Mouse (Mus musculus): ENCODE results near the gene Kansl1l. TPM values are rescaled to one million over a fixed set of nuclear protein-coding genes. Genes with fewer than 3 reads are reported as not detected.
A peak's percentile ranks its signal among the peaks of the same experiment; 100 is the strongest.

The Kansl1l gene
- polyA plus RNA-seq, 1 experiment from 2014 or later, result 16.1 TPM

- Histone ChIP-seq H3K4me3 (ENCODE audit: low read depth, low read length) (no peak overlapping the region), H3K9ac (replicated peaks; ENCODE audit: low read depth, low read length) (no peak overlapping the region)
- WGBS, result 82% methylated on average over 10 of the region's 10 CpGs
Measured at GRCm38 (mm10) chr1:66841938-66842337, 24.6 kb upstream of the Kansl1l start.

DNA sequence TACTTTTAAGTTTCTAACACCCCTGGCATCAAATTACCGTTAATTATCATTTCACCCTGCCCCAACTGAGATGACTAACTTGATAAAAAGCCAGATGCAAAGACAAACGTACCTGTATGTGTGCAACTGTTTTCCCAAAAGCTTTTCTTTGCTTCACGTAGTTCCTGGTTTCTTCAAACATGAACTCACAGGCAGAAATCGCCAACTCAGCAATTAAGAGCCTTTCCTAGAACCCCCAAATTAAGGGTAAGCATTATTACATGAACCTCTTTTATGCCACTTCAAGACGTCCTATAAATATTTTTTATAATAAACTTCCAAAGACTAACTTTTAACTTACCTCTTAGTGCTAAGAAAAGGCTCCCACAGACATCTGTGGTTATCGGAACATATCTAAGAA lies 24.1 kb upstream of the Kansl1l start:
- Histone ChIP-seq H3K4me3 (ENCODE audit: low read depth, low read length) (no peak overlapping the region), H3K4me1 (ENCODE audit: control insufficient read depth, insufficient read depth, low read length) (peaks cover 8% of the 10 kb centered on the region; the same call in 1 of the 2 replicates), H3K27ac (ENCODE audit: low read length) (no peak overlapping the region), H3K9me3 (ENCODE audit: control insufficient read depth, low read depth, low read length) (no peaks in the 10 kb centered on the region), H3K4me2 (replicated peaks; ENCODE audit: low read depth, low read length) (no peak overlapping the region), H3K27me3 (ENCODE audit: control insufficient read depth, insufficient read depth, low read length) (no peaks in the 10 kb centered on the region), H3K9ac (replicated peaks; ENCODE audit: low read depth, low read length) (no peak overlapping the region), H3K36me3 (ENCODE audit: control insufficient read depth, insufficient read depth, low read length) (peaks cover 19% of the 10 kb centered on the region; the same call in 1 of the 2 replicates)
- WGBS, result 78% methylated on average over 6 of the region's 6 CpGs
- no peak for ATAC-seq (ENCODE audit: insufficient number of reproducible peaks, insufficient read depth, low FRiP score, low read depth)

More at GRCm38 (mm10) chr1:66841938-66842337, 24.6 kb upstream of the Kansl1l start:
- peaks cover 8% of the 10 kb centered on the region; the same call in 1 of the 2 replicates for H3K4me1 ChIP-seq (ENCODE audit: control insufficient read depth, insufficient read depth, low read length)
- no peak overlapping the region for H3K27ac ChIP-seq (ENCODE audit: low read length)
- no peak for ATAC-seq (ENCODE audit: insufficient number of reproducible peaks, insufficient read depth, low FRiP score, low read depth)
- H3K9me3 ChIP-seq (ENCODE audit: control insufficient read depth, low read depth, low read length), result no peaks in the 10 kb centered on the region
- H3K27me3 ChIP-seq (ENCODE audit: control insufficient read depth, insufficient read depth, low read length), result no peaks in the 10 kb centered on the region
- H3K36me3 ChIP-seq (ENCODE audit: control insufficient read depth, insufficient read depth, low read length), result peaks cover 21% of the 10 kb centered on the region; the same call in 1 of the 2 replicates
- H3K4me2 ChIP-seq (replicated peaks; ENCODE audit: low read depth, low read length), result no peak overlapping the region

- ATAC-seq (ENCODE audit: insufficient number of reproducible peaks, insufficient read depth, low FRiP score, low read depth), result no peak
- peaks cover 10% of the 10 kb centered on the region; the same call in 1 of the 2 replicates for H3K36me3 ChIP-seq (ENCODE audit: control insufficient read depth, insufficient read depth, low read length)
- H3K9ac ChIP-seq (replicated peaks; ENCODE audit: low read depth, low read length), result no peak overlapping the region
- no peak overlapping the region for H3K4me2 ChIP-seq (replicated peaks; ENCODE audit: low read depth, low read length)
- no peak overlapping the region for H3K27ac ChIP-seq (ENCODE audit: low read length)
- no peaks in the 10 kb centered on the region for H3K27me3 ChIP-seq (ENCODE audit: control insufficient read depth, insufficient read depth, low read length)
- H3K4me1 ChIP-seq (ENCODE audit: control insufficient read depth, insufficient read depth, low read length), result peaks cover 8% of the 10 kb centered on the region; the same call in 1 of the 2 replicates
- no peaks in the 10 kb centered on the region for H3K9me3 ChIP-seq (ENCODE audit: control insufficient read depth, low read depth, low read length)
- no peak overlapping the region for H3K4me3 ChIP-seq (ENCODE audit: low read depth, low read length)
- WGBS, result 33% methylated on average over 7 of the region's 7 CpGs
Measured at GRCm38 (mm10) chr1:66839755-66840438, 22.5 kb upstream of the Kansl1l start.

DNA sequence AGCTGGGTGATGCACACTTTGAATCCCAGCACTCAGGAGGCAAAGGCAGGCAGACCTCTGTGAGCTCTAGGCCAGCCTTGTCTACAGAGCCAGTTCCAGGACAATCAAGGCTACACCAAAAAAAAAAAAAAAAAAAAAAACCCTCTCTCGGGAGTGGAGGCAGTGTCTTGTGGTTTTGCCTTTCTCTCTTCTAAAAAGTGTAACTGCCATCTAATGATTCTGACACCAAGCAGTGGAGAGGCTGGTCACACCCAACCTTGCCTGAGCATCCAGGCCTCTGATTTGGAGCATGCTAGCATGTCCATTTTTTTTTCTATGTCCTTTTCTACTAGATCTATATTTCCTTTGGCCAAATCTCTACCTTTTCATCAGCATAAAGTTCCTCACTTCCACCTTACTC lies 21.8 kb upstream of the Kansl1l start:
- H3K4me3 ChIP-seq (ENCODE audit: low read depth, low read length), result no peak overlapping the region
- peaks cover 8% of the 10 kb centered on the region; the same call in 1 of the 2 replicates for H3K4me1 ChIP-seq (ENCODE audit: control insufficient read depth, insufficient read depth, low read length)
- no peak for ATAC-seq (ENCODE audit: insufficient number of reproducible peaks, insufficient read depth, low FRiP score, low read depth)
- no peak overlapping the region for H3K9ac ChIP-seq (replicated peaks; ENCODE audit: low read depth, low read length)
- no peak overlapping the region for H3K4me2 ChIP-seq (replicated peaks; ENCODE audit: low read depth, low read length)
- 79% methylated on average over 1 of the region's 1 CpGs for WGBS
- no peaks in the 10 kb centered on the region for H3K27me3 ChIP-seq (ENCODE audit: control insufficient read depth, insufficient read depth, low read length)
- peaks cover 8% of the 10 kb centered on the region; the same call in 1 of the 2 replicates for H3K36me3 ChIP-seq (ENCODE audit: control insufficient read depth, insufficient read depth, low read length)
- H3K9me3 ChIP-seq (ENCODE audit: control insufficient read depth, low read depth, low read length), result no peaks in the 10 kb centered on the region
- no peak overlapping the region for H3K27ac ChIP-seq (ENCODE audit: low read length)

DNA sequence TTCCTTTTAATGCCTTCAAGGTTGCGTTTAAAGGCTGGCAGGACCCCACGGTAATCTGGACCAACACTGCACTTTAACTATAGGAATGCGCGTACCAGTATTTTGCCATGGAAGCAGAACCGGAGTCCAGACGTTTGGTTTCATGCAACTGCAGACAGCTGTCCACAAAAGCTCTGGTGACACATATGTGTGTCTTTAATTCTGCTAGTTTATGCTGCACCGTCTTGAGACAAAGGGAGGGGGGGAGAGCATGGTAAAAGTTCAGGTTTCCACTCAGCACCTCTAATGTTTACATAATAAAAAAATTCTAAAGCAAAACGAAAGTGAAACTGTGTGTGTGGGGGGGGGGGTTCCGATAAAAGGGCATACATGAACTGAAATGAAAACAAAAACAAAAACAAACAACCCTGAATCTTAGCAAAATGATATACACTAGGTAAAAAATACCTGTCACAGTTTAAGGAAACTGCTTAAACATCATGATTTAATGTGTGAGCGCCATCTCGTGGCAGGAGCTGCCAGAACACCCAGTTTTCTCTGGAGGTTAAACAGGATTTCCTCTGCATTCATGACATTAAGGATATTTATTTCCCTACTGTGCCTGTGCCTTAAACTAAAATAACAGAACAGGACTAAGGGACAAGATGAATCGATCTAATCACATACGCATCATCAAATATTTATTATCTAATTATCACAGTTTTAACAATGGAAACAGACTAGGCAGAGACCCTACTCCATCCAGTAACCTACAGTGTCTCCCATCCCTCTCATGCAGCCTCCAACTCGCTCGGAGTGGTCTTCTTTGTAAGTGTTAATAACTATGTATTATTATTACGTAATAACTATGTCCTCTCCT lies 21.1 kb upstream of the Kansl1l start:
- H3K27me3 ChIP-seq (ENCODE audit: control insufficient read depth, insufficient read depth, low read length), result no peaks in the 10 kb centered on the region
- 46% methylated on average over 16 of the region's 16 CpGs for WGBS
- H3K4me1 ChIP-seq (ENCODE audit: control insufficient read depth, insufficient read depth, low read length), result peaks cover 10% of the 10 kb centered on the region; the same call in 1 of the 2 replicates
- H3K4me2 ChIP-seq (replicated peaks; ENCODE audit: low read depth, low read length), result peak overlapping the region; percentile 19; the same call in 1 of the 2 replicates
- peaks cover 8% of the 10 kb centered on the region; the same call in 1 of the 2 replicates for H3K36me3 ChIP-seq (ENCODE audit: control insufficient read depth, insufficient read depth, low read length)
- H3K4me3 ChIP-seq (ENCODE audit: low read depth, low read length), result peak overlapping the region; percentile 3; the same call in 1 of the 2 replicates
- ATAC-seq (ENCODE audit: insufficient number of reproducible peaks, insufficient read depth, low FRiP score, low read depth), result no peak
- no peak overlapping the region for H3K27ac ChIP-seq (ENCODE audit: low read length)
- H3K9me3 ChIP-seq (ENCODE audit: control insufficient read depth, low read depth, low read length), result no peaks in the 10 kb centered on the region
- no peak overlapping the region for H3K9ac ChIP-seq (replicated peaks; ENCODE audit: low read depth, low read length)

DNA sequence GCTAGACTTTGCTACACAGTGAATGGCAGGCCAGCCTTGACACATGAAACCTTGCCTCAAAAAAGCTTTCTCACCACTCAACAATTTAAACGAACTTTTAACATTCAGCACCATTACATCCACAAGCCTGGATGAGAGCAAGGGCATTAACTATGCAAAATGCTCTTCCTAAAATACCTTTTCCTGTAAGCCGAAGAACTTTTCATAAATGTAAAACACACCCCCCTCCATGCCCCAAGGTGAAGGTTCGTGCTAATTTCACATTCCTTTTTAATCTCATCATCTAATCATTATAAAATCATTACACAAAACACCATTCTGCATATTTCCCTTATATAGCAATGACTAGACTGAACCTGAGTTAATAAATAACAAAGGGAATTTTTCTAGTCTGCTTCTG lies 19.8 kb upstream of the Kansl1l start:
- no peak overlapping the region for H3K27ac ChIP-seq (ENCODE audit: low read length)
- no peak overlapping the region for H3K4me2 ChIP-seq (replicated peaks; ENCODE audit: low read depth, low read length)
- no peaks in the 10 kb centered on the region for H3K27me3 ChIP-seq (ENCODE audit: control insufficient read depth, insufficient read depth, low read length)
- H3K9ac ChIP-seq (replicated peaks; ENCODE audit: low read depth, low read length), result no peak overlapping the region
- H3K36me3 ChIP-seq (ENCODE audit: control insufficient read depth, insufficient read depth, low read length), result peaks cover 5% of the 10 kb centered on the region; the same call in 1 of the 2 replicates
- 78% methylated on average over 3 of the region's 3 CpGs for WGBS
- ATAC-seq (ENCODE audit: insufficient number of reproducible peaks, insufficient read depth, low FRiP score, low read depth), result no peak
- H3K9me3 ChIP-seq (ENCODE audit: control insufficient read depth, low read depth, low read length), result no peaks in the 10 kb centered on the region
- H3K4me1 ChIP-seq (ENCODE audit: control insufficient read depth, insufficient read depth, low read length), result peaks cover 15% of the 10 kb centered on the region; the same call in 1 of the 2 replicates
- H3K4me3 ChIP-seq (ENCODE audit: low read depth, low read length), result no peak overlapping the region

DNA sequence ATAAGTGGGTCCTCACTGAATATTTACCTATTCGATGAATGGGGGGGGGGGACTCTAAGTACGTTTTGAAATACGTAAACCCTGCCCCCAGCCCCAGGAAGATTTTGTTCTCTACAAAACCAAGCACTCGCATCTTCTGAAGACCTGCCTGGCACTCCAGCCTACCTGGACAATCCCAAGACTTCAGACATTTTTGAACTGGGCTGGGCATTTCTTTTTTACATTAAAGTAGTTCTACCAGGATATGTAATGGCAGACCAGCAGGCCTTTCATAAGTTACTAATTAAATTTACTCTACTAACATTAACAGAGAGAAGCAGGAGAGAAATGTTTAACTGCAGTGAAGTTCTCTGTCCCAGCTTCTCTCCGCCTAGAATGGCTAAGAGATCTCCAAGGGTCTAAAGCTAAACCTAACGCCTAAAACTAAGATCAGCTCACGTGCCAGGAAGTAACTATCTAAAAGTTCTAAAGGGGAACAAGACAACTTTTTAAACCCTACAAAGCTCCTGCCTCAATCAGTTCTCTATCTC lies 15.3 kb upstream of the Kansl1l start:
- Histone ChIP-seq H3K4me1 (ENCODE audit: control insufficient read depth, insufficient read depth, low read length) (peaks cover 6% of the 10 kb centered on the region; the same call in 1 of the 2 replicates), H3K9ac (replicated peaks; ENCODE audit: low read depth, low read length) (no peak overlapping the region), H3K36me3 (ENCODE audit: control insufficient read depth, insufficient read depth, low read length) (no peaks in the 10 kb centered on the region; the same call in 1 of the 2 replicates), H3K9me3 (ENCODE audit: control insufficient read depth, low read depth, low read length) (no peaks in the 10 kb centered on the region), H3K27ac (ENCODE audit: low read length) (no peak overlapping the region), H3K27me3 (ENCODE audit: control insufficient read depth, insufficient read depth, low read length) (no peaks in the 10 kb centered on the region), H3K4me2 (replicated peaks; ENCODE audit: low read depth, low read length) (no peak overlapping the region), H3K4me3 (ENCODE audit: low read depth, low read length) (no peak overlapping the region)
- ATAC-seq (ENCODE audit: insufficient number of reproducible peaks, insufficient read depth, low FRiP score, low read depth), result no peak
- 70% methylated on average over 7 of the region's 7 CpGs for whole genome bisulfite sequencing

Data from stomach, embryonic 14.5 days (tissue).